Mouse (Mus musculus): ENCODE measurements around the gene Cdkn1c. TPM values are rescaled to one million over a fixed set of nuclear protein-coding genes. Genes with fewer than 3 reads are reported as not detected.
A peak's percentile ranks its signal among the peaks of the same experiment; 100 is the strongest.

Cdkn1c gene
- polyA plus RNA-seq, 1 experiment from 2014 or later, result 799 TPM

DNA sequence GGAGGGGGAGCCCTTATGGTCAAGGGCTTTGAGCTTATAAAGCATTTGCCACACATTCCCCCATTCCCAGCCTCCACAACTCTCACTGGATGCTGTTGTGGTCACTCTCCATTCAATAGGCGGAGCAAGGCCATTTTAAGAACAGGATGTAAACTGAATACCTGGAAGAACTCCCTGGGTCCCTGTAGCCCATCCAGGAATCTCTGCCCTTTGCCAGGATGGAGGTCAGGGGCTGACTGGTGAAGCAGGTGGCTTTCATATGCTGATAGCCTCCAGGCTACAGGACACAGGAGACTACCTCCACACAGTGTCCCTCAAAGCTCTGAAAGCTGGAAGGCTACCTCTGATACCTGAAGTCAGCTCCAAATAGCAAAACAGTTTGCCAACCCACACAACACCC is 28.2 kb downstream of the Cdkn1c start:
- H3K4me3 ChIP-seq (ENCODE audit: low read depth, low read length), result no peak overlapping the region
- no peak overlapping the region for H3K27ac ChIP-seq (ENCODE audit: low read depth, low read length)
- no peaks in the 10 kb centered on the region for H3K9me3 ChIP-seq (ENCODE audit: control insufficient read depth, low read length)
- no peak overlapping the region for H3K9ac ChIP-seq (ENCODE audit: low read length)
- no peak for DNase-seq (ENCODE audit: low spot score, missing footprints)
- H3K36me3 ChIP-seq (ENCODE audit: control insufficient read depth, insufficient read depth, low read length), result no peaks in the 10 kb centered on the region
- H3K4me2 ChIP-seq, result no peak overlapping the region
- ATAC-seq (ENCODE audit: low FRiP score), result no peak
- H3K27me3 ChIP-seq (ENCODE audit: control insufficient read depth, insufficient read depth, low read length), result peaks cover 3% of the 10 kb centered on the region
- WGBS, result 73% methylated on average over 1 of the region's 1 CpGs
- peaks cover 25% of the 10 kb centered on the region for H3K4me1 ChIP-seq (ENCODE audit: control insufficient read depth, insufficient read depth, low read length)

DNA sequence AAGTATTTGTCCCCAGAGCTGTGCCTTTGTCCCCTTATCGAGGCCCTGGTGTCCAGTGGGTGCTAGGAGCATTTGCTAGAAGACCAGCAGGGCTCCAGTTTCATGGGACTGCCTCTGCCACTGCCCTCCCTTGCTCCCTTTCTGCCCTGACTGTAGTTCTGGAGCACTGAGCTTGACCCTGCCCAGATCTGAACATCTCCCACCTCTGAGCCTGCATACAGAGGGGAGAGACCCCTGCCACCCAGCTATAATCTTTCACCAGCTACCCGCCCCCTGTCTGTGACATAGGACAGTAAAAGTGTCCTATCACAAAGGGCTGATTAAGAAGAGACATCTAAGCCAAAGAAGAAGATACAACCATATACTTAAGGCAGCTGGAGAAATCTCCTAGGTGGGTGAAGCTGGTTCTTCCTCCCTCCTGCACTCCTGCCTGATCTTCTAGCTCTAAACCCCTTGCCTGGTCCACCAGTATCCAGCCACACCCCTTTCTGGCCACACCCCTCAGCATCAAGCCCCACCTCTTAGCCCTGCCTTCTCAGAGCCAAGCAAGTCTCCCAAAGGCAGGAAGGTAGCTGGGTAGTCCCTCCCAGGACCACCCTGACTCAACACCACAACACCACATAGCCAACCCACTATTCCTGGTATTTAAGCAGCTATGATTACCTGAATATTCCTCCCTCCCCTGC is 31.9 kb downstream of the Cdkn1c start:
- ATAC-seq (ENCODE audit: low FRiP score) (peak; percentile 61), DNase-seq (ENCODE audit: low spot score, missing footprints) (peak; percentile 93)
- peak overlapping the region; percentile 24 for H3K4me2 ChIP-seq
- no peaks in the 10 kb centered on the region for H3K36me3 ChIP-seq (ENCODE audit: control insufficient read depth, insufficient read depth, low read length)
- H3K9ac ChIP-seq (ENCODE audit: low read length), result peak overlapping the region; percentile 56
- peak overlapping the region; percentile 85 for H3K27ac ChIP-seq (ENCODE audit: low read depth, low read length)
- H3K27me3 ChIP-seq (ENCODE audit: control insufficient read depth, insufficient read depth, low read length), result peaks cover 2% of the 10 kb centered on the region; the same call in 1 of the 2 replicates
- WGBS, result 39% methylated on average over 2 of the region's 2 CpGs
- H3K4me1 ChIP-seq (ENCODE audit: control insufficient read depth, insufficient read depth, low read length), result peaks cover 18% of the 10 kb centered on the region
- H3K9me3 ChIP-seq (ENCODE audit: control insufficient read depth, low read length), result no peaks in the 10 kb centered on the region
- no peak overlapping the region; the same call in 1 of the 2 replicates for H3K4me3 ChIP-seq (ENCODE audit: low read depth, low read length)

DNA sequence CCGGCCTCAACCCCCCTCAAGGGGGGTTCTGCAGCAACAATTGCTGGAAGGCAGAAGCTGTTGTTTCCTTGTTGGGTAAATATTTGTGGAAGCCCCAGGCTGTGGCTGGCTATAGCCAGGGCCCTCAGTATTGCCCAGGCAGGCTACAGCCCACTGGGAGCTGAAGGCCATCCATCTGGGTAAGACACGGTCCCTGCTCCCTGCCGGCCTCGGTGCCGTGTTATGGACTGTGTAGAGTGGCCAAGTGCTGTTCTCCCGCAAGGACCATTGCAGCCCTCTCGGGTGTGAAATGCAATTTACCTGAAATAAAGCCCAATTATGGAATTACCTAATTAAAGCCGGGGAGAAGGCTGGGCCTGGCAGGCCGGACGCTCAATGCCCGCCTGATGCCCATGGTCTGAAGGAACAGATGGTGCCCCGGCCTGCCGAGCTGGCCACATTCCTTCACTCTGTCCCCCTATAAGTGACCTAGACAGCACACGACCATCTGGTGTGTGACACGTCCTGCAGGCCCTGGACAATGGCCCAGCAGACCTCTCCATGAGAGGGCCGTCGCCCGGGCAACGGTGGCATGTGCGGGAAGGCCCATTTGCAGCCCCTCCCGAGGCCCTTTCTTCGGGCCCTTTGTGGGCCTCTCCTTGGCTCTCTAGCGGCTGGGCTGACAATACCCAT is 32.6 kb downstream of the Cdkn1c start:
- Histone ChIP-seq H3K4me1 (ENCODE audit: control insufficient read depth, insufficient read depth, low read length) (peaks cover 18% of the 10 kb centered on the region), H3K9ac (ENCODE audit: low read length) (peak overlapping the region; percentile 56), H3K4me3 (ENCODE audit: low read depth, low read length) (no peak overlapping the region), H3K4me2 (no peak overlapping the region), H3K9me3 (ENCODE audit: control insufficient read depth, low read length) (no peaks in the 10 kb centered on the region), H3K27me3 (ENCODE audit: control insufficient read depth, insufficient read depth, low read length) (peaks cover 2% of the 10 kb centered on the region; the same call in 1 of the 2 replicates), H3K27ac (ENCODE audit: low read depth, low read length) (peak overlapping the region; percentile 85), H3K36me3 (ENCODE audit: control insufficient read depth, insufficient read depth, low read length) (no peaks in the 10 kb centered on the region)
- DNase-seq (ENCODE audit: low spot score, missing footprints) (peak; percentile 95), ATAC-seq (ENCODE audit: low FRiP score) (peak; percentile 93)
- WGBS, result 33% methylated on average over 23 of the region's 23 CpGs

DNA sequence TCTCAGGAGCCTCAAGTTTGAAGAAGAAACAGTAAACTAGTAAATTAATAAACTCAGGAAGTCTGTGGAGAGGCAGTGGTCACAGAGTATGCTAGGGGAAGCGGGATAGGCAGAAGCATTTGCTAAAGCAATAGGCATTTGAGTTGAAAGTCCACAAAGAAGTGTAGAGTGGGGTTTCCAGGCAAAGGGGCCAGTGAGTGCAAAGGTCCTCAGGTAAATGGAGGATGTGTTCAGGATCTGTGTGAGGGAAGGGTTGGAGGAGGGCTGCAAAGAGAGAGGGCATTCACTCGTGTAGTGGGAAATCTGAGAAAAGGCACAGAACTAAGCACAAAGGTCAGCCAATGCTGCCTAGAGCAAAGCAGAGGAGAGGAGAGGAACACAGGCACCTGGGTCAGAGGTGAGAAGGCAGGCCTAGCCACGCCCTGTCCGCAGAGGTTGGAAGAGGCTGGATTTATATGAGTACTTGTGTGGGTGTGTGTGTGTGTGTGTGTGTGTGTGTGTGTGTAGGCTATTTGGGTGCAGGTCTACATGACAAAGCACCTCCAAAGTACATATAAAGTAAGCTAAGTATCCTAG is 41.2 kb downstream of the Cdkn1c start:
- H3K4me3 ChIP-seq (ENCODE audit: low read depth, low read length), result no peak overlapping the region
- no peak overlapping the region for H3K9ac ChIP-seq (ENCODE audit: low read length)
- H3K4me1 ChIP-seq (ENCODE audit: control insufficient read depth, insufficient read depth, low read length), result no peaks in the 10 kb centered on the region
- no peaks in the 10 kb centered on the region for H3K27me3 ChIP-seq (ENCODE audit: control insufficient read depth, insufficient read depth, low read length)
- ATAC-seq (ENCODE audit: low FRiP score) (no peak), DNase-seq (ENCODE audit: low spot score, missing footprints) (peak; percentile 12)
- no peak overlapping the region for H3K4me2 ChIP-seq
- H3K27ac ChIP-seq (ENCODE audit: low read depth, low read length), result no peak overlapping the region
- H3K36me3 ChIP-seq (ENCODE audit: control insufficient read depth, insufficient read depth, low read length), result no peaks in the 10 kb centered on the region
- WGBS, result 83% methylated on average over 4 of the region's 4 CpGs
- H3K9me3 ChIP-seq (ENCODE audit: control insufficient read depth, low read length), result no peaks in the 10 kb centered on the region

DNA sequence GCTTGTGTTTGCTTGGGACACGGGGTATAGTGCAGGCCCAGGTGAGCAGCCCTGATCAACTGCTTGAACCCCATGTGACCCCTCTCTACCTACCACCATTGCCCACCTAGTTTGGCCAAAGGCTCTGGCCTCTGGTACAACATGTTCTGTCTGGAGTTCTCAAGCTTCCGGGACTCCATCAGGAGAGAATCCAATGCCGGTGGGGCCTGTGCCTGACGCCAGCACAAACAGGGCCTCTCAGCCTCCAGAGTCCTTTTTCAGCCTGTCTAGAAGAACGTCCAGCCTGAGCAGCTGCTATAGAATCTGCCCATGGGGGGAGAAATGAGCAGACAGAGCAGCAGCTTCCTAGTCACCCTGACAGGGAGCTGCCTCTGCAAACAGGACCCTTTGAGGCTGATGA is 43.0 kb downstream of the Cdkn1c start:
- Histone ChIP-seq H3K4me1 (ENCODE audit: control insufficient read depth, insufficient read depth, low read length) (no peaks in the 10 kb centered on the region), H3K36me3 (ENCODE audit: control insufficient read depth, insufficient read depth, low read length) (no peaks in the 10 kb centered on the region), H3K27ac (ENCODE audit: low read depth, low read length) (0 out of 2 replicates have a peak overlapping the region, but pooled peaks have one; percentile 9), H3K9ac (ENCODE audit: low read length) (no peak overlapping the region), H3K27me3 (ENCODE audit: control insufficient read depth, insufficient read depth, low read length) (no peaks in the 10 kb centered on the region), H3K4me3 (ENCODE audit: low read depth, low read length) (no peak overlapping the region), H3K4me2 (no peak overlapping the region), H3K9me3 (ENCODE audit: control insufficient read depth, low read length) (no peaks in the 10 kb centered on the region)
- WGBS, result 71% methylated on average over 5 of the region's 5 CpGs
- DNase-seq (ENCODE audit: low spot score, missing footprints) (peak; percentile 66), ATAC-seq (ENCODE audit: low FRiP score) (no peak)

DNA sequence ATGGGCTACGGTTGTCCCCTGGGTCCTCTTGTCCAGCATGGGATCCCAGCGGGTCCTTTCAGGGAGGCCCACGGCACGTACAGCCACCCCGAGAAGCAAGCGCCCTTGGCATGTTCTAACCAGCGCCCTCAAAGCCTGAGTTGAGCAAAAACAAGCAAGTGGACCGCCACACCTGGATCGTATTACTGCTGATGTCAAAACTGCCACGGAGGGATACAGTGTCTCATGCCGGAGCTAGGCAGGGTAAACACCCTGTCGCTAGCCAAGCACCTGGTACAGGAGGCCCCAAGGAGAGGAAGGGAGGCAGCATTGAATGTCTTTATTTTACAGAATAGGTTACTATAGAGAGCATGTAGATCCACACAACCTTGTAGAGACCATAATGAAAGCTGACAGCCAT is 44.4 kb downstream of the Cdkn1c start:
- Histone ChIP-seq H3K27me3 (ENCODE audit: control insufficient read depth, insufficient read depth, low read length) (no peaks in the 10 kb centered on the region), H3K27ac (ENCODE audit: low read depth, low read length) (no peak overlapping the region), H3K4me3 (ENCODE audit: low read depth, low read length) (no peak overlapping the region), H3K4me2 (no peak overlapping the region), H3K9me3 (ENCODE audit: control insufficient read depth, low read length) (no peaks in the 10 kb centered on the region), H3K9ac (ENCODE audit: low read length) (no peak overlapping the region), H3K36me3 (ENCODE audit: control insufficient read depth, insufficient read depth, low read length) (no peaks in the 10 kb centered on the region), H3K4me1 (ENCODE audit: control insufficient read depth, insufficient read depth, low read length) (no peaks in the 10 kb centered on the region)
- no peak for ATAC-seq (ENCODE audit: low FRiP score)
- 84% methylated on average over 12 of the region's 12 CpGs for WGBS
- DNase-seq (ENCODE audit: low spot score, missing footprints), result peak; percentile 80

DNA sequence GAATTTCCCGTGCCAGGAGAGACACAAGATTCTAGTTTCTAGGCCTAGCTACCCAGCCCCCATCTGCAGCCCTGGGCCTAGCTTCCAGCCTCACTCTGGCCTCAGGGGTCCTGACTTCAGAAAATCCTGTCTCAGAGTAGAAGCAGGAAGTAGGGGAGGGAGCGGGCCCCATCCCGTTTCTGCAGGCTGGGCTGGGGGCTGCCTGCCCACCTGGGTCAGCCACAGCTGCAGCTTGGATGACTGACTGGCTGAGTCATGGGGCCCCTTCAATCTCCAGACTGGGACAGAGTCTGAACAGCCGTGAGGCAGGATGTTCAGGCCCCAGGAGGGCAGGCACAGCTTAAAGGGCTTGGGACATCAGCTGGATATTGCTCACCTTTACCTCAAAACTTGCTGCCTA is 45.8 kb downstream of the Cdkn1c start:
- Histone ChIP-seq H3K36me3 (ENCODE audit: control insufficient read depth, insufficient read depth, low read length) (no peaks in the 10 kb centered on the region), H3K27ac (ENCODE audit: low read depth, low read length) (no peak overlapping the region), H3K4me1 (ENCODE audit: control insufficient read depth, insufficient read depth, low read length) (no peaks in the 10 kb centered on the region), H3K9ac (ENCODE audit: low read length) (no peak overlapping the region), H3K27me3 (ENCODE audit: control insufficient read depth, insufficient read depth, low read length) (no peaks in the 10 kb centered on the region), H3K4me3 (ENCODE audit: low read depth, low read length) (no peak overlapping the region), H3K4me2 (no peak overlapping the region), H3K9me3 (ENCODE audit: control insufficient read depth, low read length) (no peaks in the 10 kb centered on the region)
- WGBS, result 60% methylated on average over 4 of the region's 4 CpGs
- peak; percentile 41 for DNase-seq (ENCODE audit: low spot score, missing footprints)
- ATAC-seq (ENCODE audit: low FRiP score), result no peak

DNA sequence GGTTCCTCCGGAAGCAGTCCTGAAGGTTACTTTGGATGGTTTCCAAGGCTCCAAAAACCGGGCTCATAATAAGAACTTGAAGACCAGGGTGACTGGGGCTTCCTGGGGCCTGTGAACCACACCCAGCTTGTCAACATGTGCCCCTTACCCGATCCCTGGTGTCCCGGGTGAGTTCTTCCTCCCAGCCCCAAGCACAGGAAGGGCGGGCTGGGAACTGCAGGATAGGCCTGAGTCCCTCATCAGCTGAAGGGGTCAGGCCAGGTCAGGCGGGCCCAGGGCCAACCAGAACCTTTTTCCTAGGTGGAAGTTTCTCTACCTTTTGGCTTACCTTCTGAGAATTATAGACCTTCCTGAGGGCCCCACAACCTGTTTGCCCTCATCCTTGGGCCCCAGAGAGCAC is 48.2 kb downstream of the Cdkn1c start:
- no peak overlapping the region for H3K4me2 ChIP-seq
- no peaks in the 10 kb centered on the region for H3K27me3 ChIP-seq (ENCODE audit: control insufficient read depth, insufficient read depth, low read length)
- ATAC-seq (ENCODE audit: low FRiP score), result no peak
- H3K4me1 ChIP-seq (ENCODE audit: control insufficient read depth, insufficient read depth, low read length), result no peaks in the 10 kb centered on the region
- H3K36me3 ChIP-seq (ENCODE audit: control insufficient read depth, insufficient read depth, low read length), result no peaks in the 10 kb centered on the region
- H3K9ac ChIP-seq (ENCODE audit: low read length), result no peak overlapping the region
- peak; percentile 14 for DNase-seq (ENCODE audit: low spot score, missing footprints)
- WGBS, result 84% methylated on average over 6 of the region's 6 CpGs
- no peak overlapping the region for H3K4me3 ChIP-seq (ENCODE audit: low read depth, low read length)
- no peak overlapping the region for H3K27ac ChIP-seq (ENCODE audit: low read depth, low read length)
- H3K9me3 ChIP-seq (ENCODE audit: control insufficient read depth, low read length), result no peaks in the 10 kb centered on the region

DNA sequence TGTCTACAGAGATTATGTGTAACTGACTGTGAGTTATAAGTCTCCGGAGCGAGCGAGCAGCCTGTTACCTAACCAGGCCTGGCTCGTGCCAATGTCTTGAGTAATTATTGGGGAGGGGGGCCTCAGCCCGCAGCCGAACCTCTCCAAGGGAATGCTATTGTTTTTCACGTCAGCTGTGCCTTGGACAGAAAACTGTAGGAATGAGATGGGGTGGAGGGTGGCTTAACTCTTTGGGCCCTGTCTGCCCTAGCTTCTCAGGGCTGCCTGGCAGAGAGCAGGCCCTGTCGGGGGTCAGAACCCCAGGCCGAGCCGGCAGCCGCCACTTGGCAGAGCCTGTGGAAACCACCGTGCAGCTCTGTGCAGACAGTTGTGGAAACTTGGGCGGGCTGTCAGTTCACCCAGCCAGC is 52.2 kb downstream of the Cdkn1c start:
- DNase-seq (ENCODE audit: low spot score, missing footprints) (no peak), ATAC-seq (ENCODE audit: low FRiP score) (no peak)
- Histone ChIP-seq H3K27me3 (ENCODE audit: control insufficient read depth, insufficient read depth, low read length) (no peaks in the 10 kb centered on the region), H3K4me2 (no peak overlapping the region), H3K4me1 (ENCODE audit: control insufficient read depth, insufficient read depth, low read length) (no peaks in the 10 kb centered on the region), H3K27ac (ENCODE audit: low read depth, low read length) (no peak overlapping the region), H3K9ac (ENCODE audit: low read length) (no peak overlapping the region), H3K36me3 (ENCODE audit: control insufficient read depth, insufficient read depth, low read length) (no peaks in the 10 kb centered on the region), H3K9me3 (ENCODE audit: control insufficient read depth, low read length) (no peaks in the 10 kb centered on the region), H3K4me3 (ENCODE audit: low read depth, low read length) (no peak overlapping the region)
- 70% methylated on average over 13 of the region's 13 CpGs for WGBS

Measured in midbrain, embryonic 11.5 days (tissue).